Mouse (Mus musculus) skeletal muscle tissue, adult 2 months (tissue): ENCODE data around the gene Plxnb2.

ENCODE experiments used
- DNase-seq: peaks from one replicate; pipeline ENCODE4 v3.0.0-alpha.2; 2012; ENCODE audit warnings: low read depth, low spot score

Plxnb2 gene

GRCm38 (mm10) chr15:89128382-89129350 is 51.9 kb downstream of the Plxnb2 start, which contains the start of gene Hdac10:
Gene Hdac10, minus strand, starts transcription at chr15:89128700.
- peak; percentile 81 for DNase-seq

- DNase-seq: no peak
These were observed 53.1 kb downstream of the Plxnb2 start for GRCm38 (mm10) chr15:89127364-89127940.

GRCm38 (mm10) chr15:89126622-89127021 is 54.0 kb downstream of the Plxnb2 start:
- no peak for DNase-seq

- no peak for DNase-seq
These were observed 55.2 kb downstream of the Plxnb2 start for GRCm38 (mm10) chr15:89125351-89125750.

- DNase-seq: no peak
These were observed 56.3 kb downstream of the Plxnb2 start for GRCm38 (mm10) chr15:89124312-89124711.

- no peak for DNase-seq
These were observed 57.0 kb downstream of the Plxnb2 start for GRCm38 (mm10) chr15:89123595-89123994.

- peak; percentile 92 for DNase-seq
These were observed 57.8 kb downstream of the Plxnb2 start, which contains the start of gene Tubgcp6 for GRCm38 (mm10) chr15:89122649-89123366. Gene Tubgcp6, minus strand, starts transcription at chr15:89123112.

- DNase-seq: no peak
These were observed 62.6 kb downstream of the Plxnb2 start for GRCm38 (mm10) chr15:89118007-89118406.

- DNase-seq: no peak
These were observed 70.4 kb downstream of the Plxnb2 start for GRCm38 (mm10) chr15:89110147-89110546.

- DNase-seq: no peak
These were observed 73.6 kb downstream of the Plxnb2 start for GRCm38 (mm10) chr15:89106976-89107375.

GRCm38 (mm10) chr15:89106073-89106472 is 74.5 kb downstream of the Plxnb2 start:
- no peak for DNase-seq
